Mouse (Mus musculus): Measurements from ENCODE around the gene Tm4sf19. TPM values are rescaled to one million over a fixed set of nuclear protein-coding genes. Genes with fewer than 3 reads are reported as not detected.
"Not testable (repeated sequence)": the region's sequence is repeated elsewhere in the genome, so short reads cannot be mapped to it uniquely, and the experiment has no call there.

Gene Tm4sf19
- total RNA-seq, 1 experiment from 2014 or later: not detected

- no peak for DNase-seq
These were observed 30.8 kb downstream of the Tm4sf19 start for GRCm38 (mm10) chr16:32431047-32431591.

- no peak for DNase-seq
These were observed 31.6 kb downstream of the Tm4sf19 start for GRCm38 (mm10) chr16:32431926-32432325.

GRCm38 (mm10) chr16:32433138-32433537 lies 32.8 kb downstream of the Tm4sf19 start:
- DNase-seq: no peak

- DNase-seq: peak; percentile 52
These were observed 33.8 kb downstream of the Tm4sf19 start for GRCm38 (mm10) chr16:32434066-32434465.

GRCm38 (mm10) chr16:32434691-32435090 lies 34.4 kb downstream of the Tm4sf19 start:
- DNase-seq: peak; percentile 46

GRCm38 (mm10) chr16:32436657-32437056 lies 36.4 kb downstream of the Tm4sf19 start:
- DNase-seq: no peak

GRCm38 (mm10) chr16:32437266-32437665 lies 37.0 kb downstream of the Tm4sf19 start:
- DNase-seq: no peak

GRCm38 (mm10) chr16:32441432-32441831 lies 41.1 kb downstream of the Tm4sf19 start:
- DNase-seq: no peak

GRCm38 (mm10) chr16:32444615-32445014 lies 44.3 kb downstream of the Tm4sf19 start:
- not testable (repeated sequence) for DNase-seq

- DNase-seq: no peak
These were observed 45.3 kb downstream of the Tm4sf19 start for GRCm38 (mm10) chr16:32445558-32445957.

GRCm38 (mm10) chr16:32446563-32447138 lies 46.3 kb downstream of the Tm4sf19 start:
- no peak for DNase-seq

GRCm38 (mm10) chr16:32449665-32450064 lies 49.4 kb downstream of the Tm4sf19 start:
- DNase-seq: no peak

- DNase-seq: no peak
These were observed 49.8 kb downstream of the Tm4sf19 start for GRCm38 (mm10) chr16:32450133-32450532.

GRCm38 (mm10) chr16:32453102-32453501 lies 52.8 kb downstream of the Tm4sf19 start:
- DNase-seq: no peak

- DNase-seq: no peak
These were observed 54.3 kb downstream of the Tm4sf19 start for GRCm38 (mm10) chr16:32454646-32455045.

- DNase-seq: no peak
These were observed 55.8 kb downstream of the Tm4sf19 start for GRCm38 (mm10) chr16:32456086-32456485.

- no peak for DNase-seq
These were observed 56.5 kb downstream of the Tm4sf19 start for GRCm38 (mm10) chr16:32456761-32457160.

Other genes with a start within 250 kb of the Tm4sf19 start
- gene Nrros, start 234.9 kb upstream of the Tm4sf19 start, total RNA-seq (2021): 8.0 and 17.4 TPM in 2 replicates
- not detected in 2 replicates for gene Bex6, start 220.7 kb upstream of the Tm4sf19 start, total RNA-seq (2021)
- gene Fbxo45, start 153.3 kb upstream of the Tm4sf19 start, total RNA-seq (2021): 17.6 and 18.4 TPM in 2 replicates
- 13.9 and 16.7 TPM in 2 replicates for gene Wdr53, start 153.3 kb upstream of the Tm4sf19 start, total RNA-seq (2021)
- not detected in 2 replicates for gene Smco1, start 129.0 kb upstream of the Tm4sf19 start, total RNA-seq (2021)
- gene Rnf168, start 123.0 kb upstream of the Tm4sf19 start, total RNA-seq (2021): 22.2 and 22.8 TPM in 2 replicates
- 50.3 and 55.2 TPM in 2 replicates for gene Ubxn7, start 68.2 kb upstream of the Tm4sf19 start, total RNA-seq (2021)
- gene Tctex1d2, start 19.2 kb downstream of the Tm4sf19 start, total RNA-seq (2021): 6.2 and 6.8 TPM in 2 replicates
- 75.6 and 77.2 TPM in 2 replicates for gene Pcyt1a, start 30.4 kb downstream of the Tm4sf19 start, total RNA-seq (2021)
- not detected in 2 replicates for gene Slc51a, start 87.4 kb downstream of the Tm4sf19 start, total RNA-seq (2021)
- not detected in 2 replicates for gene Zdhhc19, start 95.8 kb downstream of the Tm4sf19 start, total RNA-seq (2021)
- gene Tfrc, start 208.4 kb downstream of the Tm4sf19 start, total RNA-seq (2021): 181 and 285 TPM in 2 replicates
- gene Tnk2, start 243.4 kb downstream of the Tm4sf19 start, total RNA-seq (2021): 48.5 and 55.4 TPM in 2 replicates